Mouse (Mus musculus): ENCODE measurements at regions not wholly inside any gene's neighbourhood (a gene's known extent, or its start where the extent isn't known, plus 50 kb on each side); places are given as distances from the start of the nearest gene placed in this dataset.
"Not testable (repeated sequence)": the region's sequence is repeated elsewhere in the genome, so short reads cannot be mapped to it uniquely, and the experiment has no call there.

DNA sequence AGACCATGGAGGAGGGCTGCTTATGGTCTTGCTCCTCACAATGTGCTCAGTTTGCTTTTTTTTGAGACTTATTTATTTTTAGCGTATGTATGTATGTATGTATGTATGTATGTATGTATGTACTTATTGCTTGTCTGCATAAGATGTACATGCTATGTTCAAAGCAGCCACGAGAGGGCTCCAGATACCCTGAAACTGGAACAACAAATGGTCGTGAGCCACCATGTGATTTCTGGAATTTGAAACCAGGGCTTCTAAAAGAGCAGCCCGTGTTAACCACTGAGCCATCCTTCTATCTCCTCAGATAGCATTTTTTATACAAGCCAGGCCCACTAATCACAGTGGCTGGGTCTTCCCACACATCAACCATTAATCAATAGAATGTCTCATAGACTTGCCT, 611.2 kb downstream of the 5730507C01Rik start:
- Histone ChIP-seq H3K27ac (no peak overlapping the region), H3K4me1 (replicated peaks) (no peaks in the 10 kb centered on the region), H3K9ac (replicated peaks) (no peak overlapping the region), H3K36me3 (no peaks in the 10 kb centered on the region), H3K4me2 (no peak overlapping the region), H3K27me3 (no peaks in the 10 kb centered on the region), H3K9me3 (peaks cover 63% of the 10 kb centered on the region), H3K4me3 (replicated peaks) (no peak overlapping the region)
- ATAC-seq (ENCODE audit: insufficient number of reproducible peaks, insufficient read depth, low FRiP score, low TSS enrichment, low read depth) = no peak
- WGBS = 76% methylated on average over 4 of the region's 4 CpGs

DNA sequence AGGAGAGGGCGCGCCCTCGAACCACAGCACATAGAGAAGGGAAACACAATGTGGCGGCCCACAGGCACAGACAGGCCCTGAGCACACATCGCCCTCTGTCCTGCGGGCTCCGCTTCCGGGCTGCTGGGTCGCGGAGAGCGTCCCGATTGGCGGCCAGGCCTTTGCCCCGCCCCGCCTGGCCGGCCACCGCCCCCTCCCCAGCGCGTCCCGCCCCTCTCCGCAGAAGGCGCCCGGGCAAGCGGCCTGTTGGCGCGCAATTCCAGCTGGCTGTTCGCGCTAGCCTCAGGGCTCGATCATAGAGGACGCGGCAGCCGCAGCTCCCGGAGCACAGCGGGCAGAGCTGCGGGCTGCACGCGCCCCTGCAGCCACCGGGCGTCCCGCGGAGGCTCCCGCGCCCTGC, 661.3 kb downstream of the 5730507C01Rik start:
- no peak for ATAC-seq (ENCODE audit: insufficient number of reproducible peaks, insufficient read depth, low FRiP score, low TSS enrichment, low read depth)
- H3K4me3 ChIP-seq (replicated peaks) = no peak overlapping the region
- 12% methylated on average over 42 of the region's 43 CpGs for WGBS
- peaks cover 39% of the 10 kb centered on the region for H3K9me3 ChIP-seq
- H3K4me1 ChIP-seq (replicated peaks) = no peaks in the 10 kb centered on the region
- H3K4me2 ChIP-seq = no peak overlapping the region; the same call in 1 of the 2 replicates
- H3K9ac ChIP-seq (replicated peaks) = no peak overlapping the region
- H3K27me3 ChIP-seq = peaks cover 4% of the 10 kb centered on the region; the same call in 1 of the 2 replicates
- H3K36me3 ChIP-seq = no peaks in the 10 kb centered on the region
- H3K27ac ChIP-seq = no peak overlapping the region

DNA sequence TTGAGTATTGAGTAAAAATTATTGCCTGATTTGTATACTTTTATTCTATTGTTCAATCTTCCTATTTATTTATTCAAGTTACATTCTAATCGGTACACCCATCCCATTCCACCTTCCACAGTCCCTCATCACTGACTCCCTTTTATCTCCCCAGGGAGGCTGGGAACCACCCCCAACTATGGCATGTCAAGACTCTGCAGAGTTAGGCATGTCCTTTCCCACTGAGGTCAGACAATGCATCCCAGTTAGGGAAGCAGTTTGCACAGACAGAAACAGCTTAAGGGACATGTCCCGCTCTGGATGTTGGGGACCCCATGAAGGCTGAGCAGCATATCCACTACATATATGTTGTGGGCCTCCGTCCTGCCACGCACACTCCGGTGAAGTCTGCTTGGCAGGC, 678.1 kb downstream of the 5730507C01Rik start:
- WGBS = 94% methylated on average over 5 of the region's 5 CpGs

DNA sequence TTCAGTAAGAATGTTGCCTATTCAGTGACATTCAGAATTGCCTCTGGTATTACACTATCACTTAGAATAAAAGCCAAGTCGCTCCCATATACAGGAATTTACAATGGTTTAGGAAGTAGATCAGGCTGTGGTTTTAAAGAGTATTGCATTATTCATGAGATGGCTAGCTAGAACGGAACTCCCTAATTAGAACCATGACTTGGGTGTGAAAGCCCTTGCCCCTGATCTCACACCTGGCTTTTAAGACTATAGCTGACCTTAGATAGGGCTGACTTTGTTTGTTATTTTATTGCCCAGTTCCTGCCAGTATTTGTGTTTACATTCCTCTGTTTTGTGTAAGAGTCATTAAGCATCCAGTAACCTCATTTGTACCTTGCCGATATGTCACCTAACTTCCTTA, 678.7 kb downstream of the 5730507C01Rik start:
- 74% methylated on average over 3 of the region's 3 CpGs for WGBS
- H3K4me2 ChIP-seq; H3K27ac ChIP-seq; H3K4me1 ChIP-seq (replicated peaks); H3K27me3 ChIP-seq; H3K36me3 ChIP-seq; H3K9ac ChIP-seq (replicated peaks); ATAC-seq (ENCODE audit: insufficient number of reproducible peaks, insufficient read depth, low FRiP score, low TSS enrichment, low read depth); H3K4me3 ChIP-seq (replicated peaks): not testable (repeated sequence)
- peaks cover 31% of the 10 kb centered on the region for H3K9me3 ChIP-seq

More for the DNA sequence above, 678.1 kb downstream of the 5730507C01Rik start:
- H3K27me3 ChIP-seq = no peaks in the 10 kb centered on the region
- no peak for ATAC-seq (ENCODE audit: insufficient number of reproducible peaks, insufficient read depth, low FRiP score, low TSS enrichment, low read depth)
- no peaks in the 10 kb centered on the region for H3K36me3 ChIP-seq
- H3K4me1 ChIP-seq (replicated peaks) = no peaks in the 10 kb centered on the region
- no peak overlapping the region for H3K9ac ChIP-seq (replicated peaks)
- H3K9me3 ChIP-seq = peaks cover 31% of the 10 kb centered on the region
- H3K4me2 ChIP-seq = no peak overlapping the region
- no peak overlapping the region for H3K4me3 ChIP-seq (replicated peaks)
- H3K27ac ChIP-seq = no peak overlapping the region

DNA sequence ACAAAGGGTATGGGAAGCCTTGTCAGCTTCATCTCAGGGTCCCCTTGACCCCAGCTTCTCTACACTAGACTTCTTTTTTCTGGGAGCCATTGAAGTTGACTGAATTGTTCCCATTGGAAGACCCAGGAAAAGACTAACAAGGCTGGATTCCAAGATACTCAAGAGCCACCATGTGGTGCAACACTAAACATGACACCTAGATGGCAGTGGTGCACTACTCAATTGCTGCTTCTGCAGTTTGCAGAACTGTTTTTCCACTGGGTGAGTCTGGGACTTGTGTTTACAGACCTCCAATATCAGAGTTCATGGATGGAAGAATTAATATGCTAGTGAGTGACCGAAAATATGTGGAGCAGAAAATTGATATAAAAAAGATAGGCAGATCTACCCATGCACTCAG, 709.7 kb downstream of the 5730507C01Rik start:
- H3K4me2 ChIP-seq; H3K27ac ChIP-seq; H3K9ac ChIP-seq (replicated peaks); H3K36me3 ChIP-seq; H3K4me3 ChIP-seq (replicated peaks); ATAC-seq (ENCODE audit: insufficient number of reproducible peaks, insufficient read depth, low FRiP score, low TSS enrichment, low read depth); H3K27me3 ChIP-seq; H3K4me1 ChIP-seq (replicated peaks); H3K9me3 ChIP-seq: not testable (repeated sequence)
- WGBS = 85% methylated on average over 1 of the region's 1 CpGs

DNA sequence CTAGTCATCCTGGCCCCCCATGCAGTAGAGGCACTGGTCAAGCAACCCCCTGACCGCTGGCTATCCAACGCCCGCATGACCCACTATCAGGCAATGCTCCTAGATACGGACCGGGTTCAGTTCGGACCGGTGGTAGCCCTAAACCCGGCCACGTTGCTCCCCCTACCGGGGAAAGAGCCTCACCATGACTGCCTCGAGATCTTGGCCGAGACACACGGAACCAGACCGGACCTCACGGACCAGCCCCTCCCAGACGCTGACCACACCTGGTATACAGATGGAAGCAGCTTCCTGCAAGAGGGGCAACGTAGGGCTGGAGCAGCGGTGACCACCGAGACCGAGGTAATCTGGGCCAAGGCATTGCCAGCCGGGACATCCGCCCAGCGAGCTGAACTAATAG, 707.6 kb upstream of the Gm21863 start:
- H3K4me3 ChIP-seq (replicated peaks); H3K27me3 ChIP-seq; H3K36me3 ChIP-seq; H3K4me2 ChIP-seq; ATAC-seq (ENCODE audit: insufficient number of reproducible peaks, insufficient read depth, low FRiP score, low TSS enrichment, low read depth); H3K27ac ChIP-seq; H3K4me1 ChIP-seq (replicated peaks); H3K9ac ChIP-seq (replicated peaks): not testable (repeated sequence)
- 93% methylated on average over 23 of the region's 23 CpGs for WGBS
- H3K9me3 ChIP-seq = peaks cover 28% of the 10 kb centered on the region

DNA sequence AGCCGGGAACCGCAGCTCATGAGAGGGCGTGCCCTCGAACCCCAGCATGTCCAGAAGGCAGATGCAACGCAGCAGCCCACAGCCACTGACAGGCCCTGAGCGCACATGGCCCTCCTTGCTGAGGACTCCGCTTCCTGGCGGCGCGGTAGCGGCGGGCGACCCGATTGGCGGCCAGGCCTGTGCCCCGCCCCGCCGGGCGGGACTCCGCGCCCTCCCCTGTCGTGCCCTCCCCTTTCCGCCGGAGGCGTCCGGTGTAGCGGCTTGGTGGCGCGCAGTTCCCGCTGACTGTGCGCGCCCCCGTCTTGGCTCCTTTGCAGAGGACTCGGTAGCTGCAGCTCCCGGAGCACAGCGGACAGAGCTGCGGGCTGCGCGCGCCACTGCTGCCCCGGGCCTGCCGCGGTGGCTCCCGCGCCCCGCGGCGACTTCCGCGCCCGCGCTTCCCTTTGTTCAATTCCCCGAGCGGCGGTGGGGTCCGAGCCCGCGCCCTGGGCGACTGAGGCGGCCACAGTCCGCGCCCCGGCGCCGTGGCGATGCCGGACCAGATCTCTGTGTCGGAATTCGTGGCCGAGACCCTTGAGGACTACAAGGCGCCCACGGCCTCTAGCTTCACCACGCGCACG, 665.9 kb upstream of the Gm21863 start:
- not testable (repeated sequence) for H3K27me3 ChIP-seq; H3K4me1 ChIP-seq (replicated peaks); ATAC-seq (ENCODE audit: insufficient number of reproducible peaks, insufficient read depth, low FRiP score, low TSS enrichment, low read depth); H3K27ac ChIP-seq; H3K9me3 ChIP-seq; H3K36me3 ChIP-seq
- Histone ChIP-seq H3K4me3 (replicated peaks) (peak overlapping the region; percentile 47), H3K9ac (replicated peaks) (peak overlapping the region; percentile 51), H3K4me2 (peak overlapping the region; percentile 43)
- 7% methylated on average over 62 of the region's 75 CpGs for WGBS

DNA sequence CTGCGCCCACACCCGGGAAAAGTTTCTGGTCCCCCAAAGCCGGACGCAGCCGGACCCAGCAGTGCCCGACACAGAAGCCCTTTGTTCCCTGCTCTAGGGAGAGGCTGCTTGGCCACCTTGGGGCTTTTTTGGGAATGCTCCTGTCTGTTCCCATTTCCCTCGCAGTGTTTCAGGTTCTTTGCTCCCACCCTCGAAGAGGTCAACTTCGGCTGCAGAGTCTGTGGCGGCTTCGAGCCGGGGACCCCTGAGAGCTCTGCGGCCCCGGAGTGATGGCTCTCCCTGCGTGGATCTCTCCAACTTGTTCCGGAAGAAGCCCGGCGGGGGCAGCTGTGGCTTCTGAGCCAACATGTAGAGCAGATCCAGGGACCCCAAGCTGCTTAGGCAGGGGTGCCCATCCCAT, 665.3 kb upstream of the Gm21863 start:
- H3K9me3 ChIP-seq; H3K27ac ChIP-seq; H3K36me3 ChIP-seq; H3K27me3 ChIP-seq; ATAC-seq (ENCODE audit: insufficient number of reproducible peaks, insufficient read depth, low FRiP score, low TSS enrichment, low read depth); H3K4me1 ChIP-seq (replicated peaks): not testable (repeated sequence)
- Histone ChIP-seq H3K4me3 (replicated peaks) (peak overlapping the region; percentile 47), H3K4me2 (peak overlapping the region; percentile 43), H3K9ac (replicated peaks) (peak overlapping the region; percentile 51)
- WGBS = 46% methylated on average over 18 of the region's 18 CpGs

DNA sequence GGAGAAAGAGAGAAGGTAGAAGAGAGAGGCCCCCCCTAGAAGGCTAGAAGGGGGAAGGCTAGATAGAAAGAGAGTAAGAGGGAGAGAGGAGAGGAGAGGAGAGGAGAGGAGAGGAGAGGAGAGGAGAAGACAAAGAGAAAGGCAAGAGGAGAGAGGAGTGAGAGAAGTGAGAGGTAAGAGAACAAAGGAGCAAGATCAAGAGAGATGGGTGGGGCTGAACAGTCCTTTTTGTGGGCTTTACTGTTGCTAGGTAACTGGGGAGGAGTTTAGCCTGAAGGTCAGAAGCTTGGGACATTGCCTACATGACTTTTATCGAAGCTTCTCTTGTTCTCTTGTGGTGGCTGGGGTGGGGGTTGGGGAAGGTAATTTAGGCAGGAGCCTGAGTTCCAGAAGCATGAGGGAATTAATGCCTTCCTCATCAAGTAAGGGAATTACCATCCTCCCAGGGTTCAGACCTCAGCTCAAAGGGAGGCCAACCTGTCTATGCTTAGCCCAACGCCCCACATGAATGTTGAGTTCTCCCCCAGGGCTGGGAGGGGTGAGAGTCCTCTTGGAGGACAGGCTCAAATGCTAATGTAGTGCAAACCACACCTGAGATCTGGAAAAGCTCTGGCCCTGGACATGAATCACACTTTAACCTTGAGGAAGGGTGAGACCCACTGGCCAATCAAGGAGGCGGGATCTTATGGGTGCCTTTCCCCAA, 662.1 kb upstream of the Gm21863 start:
- H3K9me3 ChIP-seq; H3K36me3 ChIP-seq; H3K27ac ChIP-seq; H3K27me3 ChIP-seq; H3K4me1 ChIP-seq (replicated peaks); H3K4me2 ChIP-seq; H3K4me3 ChIP-seq (replicated peaks); ATAC-seq (ENCODE audit: insufficient number of reproducible peaks, insufficient read depth, low FRiP score, low TSS enrichment, low read depth); H3K9ac ChIP-seq (replicated peaks): not testable (repeated sequence)
- 81% methylated on average over 3 of the region's 3 CpGs for WGBS

Measured in limb, embryonic 12.5 days (tissue).